Mouse (Mus musculus): ENCODE measurements at regions not wholly inside any gene's neighbourhood (a gene's known extent, or its start where the extent isn't known, plus 50 kb on each side); places are given as distances from the start of the nearest gene placed in this dataset.

GRCm38 (mm10) chr15:61239414-61239813, 316.6 kb upstream of the A1bg start:
- TF ChIP-seq POLR2A (IDR thresholded peaks at IDR 0.05; ENCODE audit: extremely low read depth, insufficient read depth, low read length), result no peak
- no peak for TF ChIP-seq CTCF (IDR thresholded peaks at IDR 0.05; ENCODE audit: low read depth, low read length)

Measured in liver, adult 2 months (tissue).